Mouse (Mus musculus) forebrain, postnatal 0 days (tissue): Measurements from ENCODE around the gene Krt20. TPM values are rescaled to one million over a fixed set of nuclear protein-coding genes. Genes with fewer than 3 reads are reported as not detected.

Source experiments
- ATAC-seq: fragments of 200-750 bp; cut with Nextera tagmentation; 2 replicates; pipeline ENCODE4 v1.8.0; 2017; ENCODE audit warnings: mild to moderate bottlenecking, moderate library complexity
- DNase-seq: peaks from one replicate; pipeline ENCODE4 v3.0.0-alpha.2; 2015
- H3K27ac ChIP-seq: fragments of 300-500 bp; sonication (generic); 2 replicates; pipeline ENCODE4 v1.5.1; 2014; ENCODE audit warnings: low read depth, mild to moderate bottlenecking, antibody characterized with exemption, low read length, moderate library complexity, mixed read lengths
- H3K27me3 ChIP-seq: fragments of 300-500 bp; sonication (generic); 2 replicates; pipeline ENCODE4 v1.6.1; 2014; ENCODE audit warnings: mild to moderate bottlenecking, low read length, mixed read lengths; ENCODE audit not compliant: insufficient read depth
- H3K36me3 ChIP-seq: fragments of 300-500 bp; sonication (generic); 2 replicates; pipeline ENCODE4 v1.6.1; 2014; ENCODE audit warnings: mild to moderate bottlenecking, moderate library complexity; ENCODE audit not compliant: insufficient read depth
- H3K4me1 ChIP-seq: fragments of 300-500 bp; sonication (generic); 2 replicates; pipeline ENCODE4 v1.6.1; 2014; ENCODE audit warnings: antibody characterized with exemption; ENCODE audit not compliant: insufficient read depth
- H3K4me2 ChIP-seq: fragments of 300-500 bp; sonication (generic); 2 replicates; pipeline ENCODE4 v1.6.1; 2014; ENCODE audit warnings: low read depth, mild to moderate bottlenecking, moderate library complexity
- H3K4me3 ChIP-seq: fragments of 300-500 bp; sonication (generic); 2 replicates; pipeline ENCODE4 v1.5.1; 2014; ENCODE audit warnings: low read depth, low read length, mixed read lengths
- H3K9ac ChIP-seq: fragments of 300-500 bp; sonication (generic); 2 replicates; pipeline ENCODE4 v1.6.1; 2014; ENCODE audit warnings: mild to moderate bottlenecking
- H3K9me3 ChIP-seq: fragments of 300-500 bp; sonication (generic); 2 replicates; pipeline ENCODE4 v1.6.1; 2016; ENCODE audit warnings: low read length
- CTCF ChIP-seq: sonication (generic); IDR thresholded peaks from 2 replicates; pipeline ENCODE4 v1.5.1; 2016; ENCODE audit warnings: antibody characterized with exemption, control low read depth, low read depth
- WGBS: fragments of 180-500 bp; shearing (Covaris S2); extraction: QIAGEN DNeasy Blood & Tissue Kit; methylation state at CpG from one replicate; pipeline ENCODE4 v1.1.7; 2014; 5-methylcytosine and 5-hydroxymethylcytosine counted together
- polyA plus RNA-seq: library from polyadenylated mRNA; unstranded; fragments of >200 nt; fragmentation: Nextera tagmentation; extraction: Ambion mirVana; gene quantifications from 2 replicates; pipeline ENCODE4 v1.2.1, GENCODE M21; 2015
- total RNA-seq: library from RNA; depleted of rRNA; stranded (reverse); fragments of >200 nt; gene quantifications from 2 replicates; pipeline ENCODE4 v1.2.3, GENCODE M21; 2014

Gene Krt20
- total and polyA plus RNA-seq, 2 experiments from 2014 or later = 0.10 TPM; not detected in 1

- Histone ChIP-seq H3K27ac (no peak overlapping the region), H3K4me2 (no peak overlapping the region), H3K9ac (no peak overlapping the region), H3K27me3 (no peaks in the 10 kb centered on the region), H3K4me1 (no peaks in the 10 kb centered on the region), H3K4me3 (no peak overlapping the region), H3K36me3 (no peaks in the 10 kb centered on the region), H3K9me3 (no peaks in the 10 kb centered on the region)
- WGBS = 51% methylated on average over 13 of the region's 13 CpGs
- DNase-seq = peak; percentile 43
- no peak for TF ChIP-seq CTCF
- ATAC-seq = peak; percentile 66
Measured at GRCm38 (mm10) chr11:99416902-99417301, 21.0 kb downstream of the Krt20 start.

- Histone ChIP-seq H3K27me3 (peaks cover 3% of the 10 kb centered on the region; the same call in 1 of the 2 replicates), H3K27ac (no peak overlapping the region), H3K4me1 (no peaks in the 10 kb centered on the region), H3K9me3 (no peaks in the 10 kb centered on the region), H3K4me2 (no peak overlapping the region), H3K36me3 (no peaks in the 10 kb centered on the region), H3K9ac (no peak overlapping the region), H3K4me3 (no peak overlapping the region)
- ATAC-seq (no peak), DNase-seq (no peak)
- 91% methylated on average over 13 of the region's 13 CpGs for WGBS
- TF ChIP-seq CTCF = no peak
Measured at GRCm38 (mm10) chr11:99414463-99415147, 23.3 kb downstream of the Krt20 start.

GRCm38 (mm10) chr11:99413247-99413646, 24.7 kb downstream of the Krt20 start:
- H3K36me3 ChIP-seq = no peaks in the 10 kb centered on the region
- H3K9me3 ChIP-seq = no peaks in the 10 kb centered on the region
- no peak overlapping the region for H3K9ac ChIP-seq
- H3K4me1 ChIP-seq = no peaks in the 10 kb centered on the region
- peak; percentile 72 for TF ChIP-seq CTCF
- H3K4me3 ChIP-seq = no peak overlapping the region
- ATAC-seq (no peak), DNase-seq (peak; percentile 67)
- H3K27me3 ChIP-seq = peaks cover 3% of the 10 kb centered on the region; the same call in 1 of the 2 replicates
- no peak overlapping the region for H3K27ac ChIP-seq
- H3K4me2 ChIP-seq = no peak overlapping the region
- 23% methylated on average over 6 of the region's 6 CpGs for WGBS

- no peak overlapping the region for H3K4me3 ChIP-seq
- WGBS = 77% methylated on average over 10 of the region's 10 CpGs
- no peak for TF ChIP-seq CTCF
Measured at GRCm38 (mm10) chr11:99406186-99406585, 31.8 kb downstream of the Krt20 start.

GRCm38 (mm10) chr11:99399956-99400549, 37.9 kb downstream of the Krt20 start:
- Histone ChIP-seq H3K36me3 (no peaks in the 10 kb centered on the region), H3K4me1 (no peaks in the 10 kb centered on the region), H3K4me3 (no peak overlapping the region), H3K9ac (no peak overlapping the region), H3K27me3 (no peaks in the 10 kb centered on the region), H3K27ac (no peak overlapping the region), H3K4me2 (no peak overlapping the region), H3K9me3 (no peaks in the 10 kb centered on the region)
- DNase-seq (no peak), ATAC-seq (no peak)
- 87% methylated on average over 13 of the region's 13 CpGs for WGBS
- no peak for TF ChIP-seq CTCF

More at GRCm38 (mm10) chr11:99406186-99406585, 31.8 kb downstream of the Krt20 start:
- H3K9me3 ChIP-seq = no peaks in the 10 kb centered on the region
- no peaks in the 10 kb centered on the region for H3K36me3 ChIP-seq
- H3K4me1 ChIP-seq = no peaks in the 10 kb centered on the region
- H3K9ac ChIP-seq = no peak overlapping the region
- H3K27me3 ChIP-seq = peaks cover 3% of the 10 kb centered on the region; the same call in 1 of the 2 replicates
- ATAC-seq (no peak), DNase-seq (no peak)
- no peak overlapping the region for H3K27ac ChIP-seq
- H3K4me2 ChIP-seq = no peak overlapping the region

- H3K4me3 ChIP-seq = no peak overlapping the region
- no peak overlapping the region for H3K4me2 ChIP-seq
- no peak for TF ChIP-seq CTCF
- no peaks in the 10 kb centered on the region for H3K9me3 ChIP-seq
- ATAC-seq (no peak), DNase-seq (no peak)
- no peaks in the 10 kb centered on the region for H3K27me3 ChIP-seq
- no peak overlapping the region for H3K27ac ChIP-seq
- no peaks in the 10 kb centered on the region for H3K36me3 ChIP-seq
- H3K4me1 ChIP-seq = no peaks in the 10 kb centered on the region
- no peak overlapping the region for H3K9ac ChIP-seq
- WGBS = 48% methylated on average over 8 of the region's 8 CpGs
Measured at GRCm38 (mm10) chr11:99398832-99399231, 39.1 kb downstream of the Krt20 start.

- Histone ChIP-seq H3K9me3 (no peaks in the 10 kb centered on the region), H3K4me3 (no peak overlapping the region), H3K4me2 (no peak overlapping the region), H3K27ac (no peak overlapping the region), H3K36me3 (no peaks in the 10 kb centered on the region), H3K9ac (no peak overlapping the region), H3K4me1 (no peaks in the 10 kb centered on the region), H3K27me3 (no peaks in the 10 kb centered on the region)
- ATAC-seq (no peak), DNase-seq (no peak)
- no peak for TF ChIP-seq CTCF
- 82% methylated on average over 3 of the region's 3 CpGs for WGBS
Measured at GRCm38 (mm10) chr11:99398084-99398483, 39.9 kb downstream of the Krt20 start.
